Mouse (Mus musculus) bone marrow, adult 2 months (tissue): ENCODE data around the gene Faap100.

Experiments
- CTCF ChIP-seq: fragments of 200-500 bp; IDR thresholded peaks from 2 replicates; pipeline ENCODE4 v1.5.1; 2011; ENCODE audit warnings: low read length, control low read depth; ENCODE audit not compliant: control insufficient read depth, insufficient read depth
- POLR2A ChIP-seq: fragments of 200-500 bp; IDR thresholded peaks from 2 replicates; pipeline ENCODE4 v1.6.1; 2011; ENCODE audit warnings: low read depth, mild to moderate bottlenecking, control low read depth, low read length, borderline replicate concordance; ENCODE audit not compliant: control insufficient read depth

DNA sequence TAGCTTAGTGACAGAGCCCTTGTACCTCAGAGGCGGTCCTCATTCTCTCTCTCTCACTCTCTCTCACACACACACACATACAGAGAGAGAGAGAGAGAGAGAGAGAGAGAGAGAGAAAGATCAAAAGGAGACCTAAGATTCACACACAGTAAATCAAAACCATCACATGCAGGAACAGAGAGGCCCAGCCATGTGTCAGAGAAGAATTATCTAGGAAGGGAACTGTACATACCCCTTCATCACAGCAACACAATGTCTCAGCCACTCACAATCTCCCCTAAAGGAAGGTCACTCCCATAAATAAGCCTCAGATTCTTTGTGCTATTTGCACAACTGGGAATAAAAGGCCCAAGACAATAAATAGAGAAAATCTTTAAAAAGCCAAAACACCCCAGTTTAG, 40.0 kb upstream of the Faap100 start:
- no peak for TF ChIP-seq POLR2A
- TF ChIP-seq CTCF: no peak
